Comparison of ENCODE assay signal across 7 mouse cellular contexts in the genomic region with DNA sequence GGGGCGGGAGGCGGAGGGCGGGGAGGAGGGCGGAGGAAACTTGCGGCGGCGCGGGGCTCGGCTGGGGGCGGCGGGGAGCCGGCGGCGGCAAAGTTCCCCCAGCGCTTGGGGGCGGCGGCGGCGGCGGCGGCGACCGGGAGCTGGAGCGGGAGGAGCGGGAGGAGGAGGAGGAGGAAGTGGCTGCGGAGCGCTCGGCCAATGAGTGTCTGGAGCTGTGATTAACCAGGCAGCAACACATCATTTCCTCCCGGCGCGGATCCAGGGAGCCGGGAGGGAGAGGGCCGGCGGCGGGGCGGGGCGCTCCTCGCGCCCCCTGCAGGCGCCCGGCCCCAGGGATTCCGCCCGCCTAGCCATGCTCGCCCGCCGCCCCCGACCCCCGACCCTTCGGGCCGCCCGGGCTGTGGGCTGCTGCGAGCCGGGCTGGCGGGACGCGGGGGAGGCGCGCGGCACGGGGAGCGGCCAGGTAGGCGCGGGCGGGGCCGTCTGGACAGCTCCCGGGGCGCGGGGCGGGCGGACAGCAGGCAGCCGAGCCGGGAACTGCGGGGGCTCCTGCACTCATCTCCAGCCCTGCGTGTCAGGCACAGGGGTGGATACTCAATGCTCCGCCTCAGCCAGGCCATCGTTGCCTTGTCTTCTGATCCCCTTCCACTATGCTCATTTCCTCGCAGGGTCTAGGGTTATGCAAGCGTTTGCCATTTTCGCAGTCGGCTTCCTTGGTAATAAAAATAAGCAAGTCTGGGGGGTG. TPM values are rescaled to one million over a fixed set of nuclear protein-coding genes. Genes with fewer than 3 reads are reported as not detected.
A peak's percentile ranks its signal among the peaks of the same experiment; 100 is the strongest.
DNase-seq lines count a peak whose midpoint lies in the region; ATAC-seq lines count a peak whose summit lies in the region.

A gene (minus strand): TSS at position 92 of the 745 bp plus-strand sequence.
A gene (plus strand): TSS at position 233 of the 745 bp plus-strand sequence.

- H3K27me3 ChIP-seq in intestine, embryonic 16.5 days (replicated peaks; ENCODE audit: control insufficient read depth, insufficient read depth, low read length) = no peaks in the 10 kb centered on the region
- no peaks in the 10 kb centered on the region for H3K27me3 ChIP-seq in midbrain, embryonic 10.5 days (ENCODE audit: low read depth, poor library complexity, severe bottlenecking)

- H3K36me3 ChIP-seq in intestine, embryonic 16.5 days (ENCODE audit: control insufficient read depth, insufficient read depth, low read length) = no peaks in the 10 kb centered on the region
- no peaks in the 10 kb centered on the region for H3K36me3 ChIP-seq in midbrain, embryonic 10.5 days

- peak within 1 kb of the TSS; percentile 91 for H3K4me3 ChIP-seq in intestine, embryonic 16.5 days (ENCODE audit: low read length)
- peak within 1 kb of the TSS; percentile 92 for H3K4me3 ChIP-seq in midbrain, embryonic 10.5 days

- peak within 1 kb of the TSS; percentile 97 for H3K27ac ChIP-seq in intestine, embryonic 16.5 days (ENCODE audit: low read length)
- H3K27ac ChIP-seq in midbrain, embryonic 10.5 days (replicated peaks) = peak within 1 kb of the TSS; percentile 97

- peak within 1 kb of the TSS; percentile 74 for H3K4me2 ChIP-seq in intestine, embryonic 16.5 days (ENCODE audit: low read depth, low read length)

- H3K9me3 ChIP-seq in intestine, embryonic 16.5 days (ENCODE audit: control insufficient read depth, low read length) = no peaks in the 10 kb centered on the region
- no peaks in the 10 kb centered on the region for H3K9me3 ChIP-seq in midbrain, embryonic 10.5 days (replicated peaks)

- H3K4me1 ChIP-seq in intestine, embryonic 16.5 days (ENCODE audit: control insufficient read depth, insufficient read depth, low read length) = peaks cover 31% of the 10 kb centered on the region
- H3K4me1 ChIP-seq in midbrain, embryonic 10.5 days = peaks cover 57% of the 10 kb centered on the region

- DNase-seq in adrenal gland, adult 2 months = peak; percentile 94
- peak; percentile 90 for DNase-seq in embryo, embryonic 10.5 days (ENCODE audit: low spot score)
- peak; percentile 86 to 91 for DNase-seq in gastrocnemius, postnatal 4 days (ENCODE audit: low spot score in 2 of 2)
- DNase-seq in left cerebral cortex, postnatal 4 days = peak; percentile 89
- peak; percentile 87 for DNase-seq in midbrain, embryonic 10.5 days (ENCODE audit: low spot score)
- DNase-seq in skeletal muscle tissue, adult 2 months (ENCODE audit: low read depth, low spot score) = peak; percentile 89

- WGBS in intestine, embryonic 16.5 days = under 1% methylated on average over 58 of the region's 80 CpGs
- WGBS in midbrain, embryonic 10.5 days = under 1% methylated on average over 63 of the region's 80 CpGs

- peak within 1 kb of the TSS; percentile 92 for H3K9ac ChIP-seq in intestine, embryonic 16.5 days (ENCODE audit: low read depth, low read length)

- peak; percentile 97 for ATAC-seq in intestine, embryonic 16.5 days

- intact Hi-C loops in left cerebral cortex, postnatal 4 days (cut with DNase I) = loop anchor here (2.0 to 10.0 kb wide), 4 partner anchors 90 to 535 kb away; a partner anchor contains a TSS

RNA-seq across cellular contexts. Expression of the first gene that starts in this region (rescaled TPM):
- total RNA-seq in adrenal gland, adult 2 months (2021) = 10 to 100 TPM; 34.1 to 40.5 TPM
- 6.9 and 8.6 TPM in 2 replicates for polyA plus RNA-seq in adrenal gland, adult 2 months (2012; rRNA removed)
- 10 to 100 TPM; 37.6 to 43.2 TPM for total RNA-seq in gastrocnemius, postnatal 4 days (2021)
- 4.6 and 5.3 TPM in 2 replicates for polyA plus RNA-seq in intestine, embryonic 16.5 days (2015; fragmentation: Nextera tagmentation; extraction: Ambion mirVana)
- 10 to 100 TPM; 50.1 to 56.7 TPM for total RNA-seq in left cerebral cortex, postnatal 4 days (2021)
- 2.9 and 3.2 TPM in 2 replicates for polyA plus RNA-seq in midbrain, embryonic 10.5 days (2016; fragmentation: Nextera tagmentation; extraction: Ambion mirVana)

RNA-seq across cellular contexts. Expression of the second gene that starts in this region (rescaled TPM):
- total RNA-seq in adrenal gland, adult 2 months (2021) = 10 to 100 TPM; 14.5 to 16.7 TPM
- 7.5 and 11.3 TPM in 2 replicates for polyA plus RNA-seq in adrenal gland, adult 2 months (2012; rRNA removed)
- total RNA-seq in gastrocnemius, postnatal 4 days (2021) = 1 to 10 TPM; 2.3 to 3.0 TPM
- polyA plus RNA-seq in intestine, embryonic 16.5 days (2015; fragmentation: Nextera tagmentation; extraction: Ambion mirVana) = 5.4 and 5.7 TPM in 2 replicates
- total RNA-seq in left cerebral cortex, postnatal 4 days (2021) = 10 to 100 TPM; 10.1 to 12.2 TPM
- 3.0 and 5.3 TPM in 2 replicates for polyA plus RNA-seq in midbrain, embryonic 10.5 days (2016; fragmentation: Nextera tagmentation; extraction: Ambion mirVana)

Comparison
In these comparisons a context has a peak if more than half of its experiments do, and no peak if none do; other contexts are left out.
1. Peak in every context shown above with its lines: DNase-seq, ATAC-seq, H3K4me3 ChIP-seq and H3K27ac ChIP-seq.